Mouse (Mus musculus) intestine, embryonic 14.5 days (tissue): Measurements from ENCODE around the gene Polr3g. TPM values are rescaled to one million over a fixed set of nuclear protein-coding genes. Genes with fewer than 3 reads are reported as not detected.
A peak's percentile ranks its signal among the peaks of the same experiment; 100 is the strongest.
"Not testable (repeated sequence)": the region's sequence is repeated elsewhere in the genome, so short reads cannot be mapped to it uniquely, and the experiment has no call there.

Experiments used
- ATAC-seq: fragments of 200-750 bp; cut with Nextera tagmentation; replicated peaks from 2 replicates; pipeline ENCODE4 v1.8.0; 2017; ENCODE audit warnings: low read depth, moderate number of reproducible peaks, moderate TSS enrichment, moderate library complexity; ENCODE audit not compliant: low FRiP score, low TSS enrichment
- DNase-seq: peaks from one replicate; pipeline ENCODE4 v3.0.0-alpha.2; 2018; ENCODE audit warnings: low spot score
- H3K27ac ChIP-seq: fragments of 300-500 bp; sonication (generic); 2 replicates; pipeline ENCODE4 v1.5.1; 2014; ENCODE audit warnings: low read depth, mild to moderate bottlenecking, control low read depth
- H3K27me3 ChIP-seq: fragments of 300-500 bp; sonication (generic); replicated peaks from 2 replicates; pipeline ENCODE4 v1.6.1; 2014; ENCODE audit warnings: low read length, control low read depth; ENCODE audit not compliant: control insufficient read depth, insufficient read depth
- H3K36me3 ChIP-seq: fragments of 300-500 bp; sonication (generic); 2 replicates; pipeline ENCODE4 v1.6.1; 2014; ENCODE audit warnings: low read length, control low read depth; ENCODE audit not compliant: control insufficient read depth, insufficient read depth
- H3K4me1 ChIP-seq: fragments of 300-500 bp; sonication (generic); replicated peaks from 2 replicates; pipeline ENCODE4 v1.6.1; 2014; ENCODE audit warnings: low read length, control low read depth, mixed read lengths; ENCODE audit not compliant: control insufficient read depth, insufficient read depth
- H3K4me2 ChIP-seq: fragments of 300-500 bp; sonication (generic); 2 replicates; pipeline ENCODE4 v1.6.1; 2014; ENCODE audit warnings: low read length
- H3K4me3 ChIP-seq: fragments of 300-500 bp; sonication (generic); 2 replicates; pipeline ENCODE4 v1.5.1; 2014; ENCODE audit warnings: low read depth, low read length, control low read depth, mixed read lengths
- H3K9ac ChIP-seq: fragments of 300-500 bp; sonication (generic); 2 replicates; pipeline ENCODE4 v1.6.1; 2014; ENCODE audit warnings: mild to moderate bottlenecking, low read length
- H3K9me3 ChIP-seq: fragments of 300-500 bp; sonication (generic); 2 replicates; pipeline ENCODE4 v1.6.1; 2016; ENCODE audit warnings: low read length, control low read depth; ENCODE audit not compliant: control insufficient read depth
- WGBS: fragments of 180-500 bp; shearing (Covaris S2); extraction: QIAGEN DNeasy Blood & Tissue Kit; methylation state at CpG from one replicate; pipeline ENCODE4 v1.1.7; 2014; 5-methylcytosine and 5-hydroxymethylcytosine counted together
- polyA plus RNA-seq: library from polyadenylated mRNA; unstranded; fragments of >200 nt; fragmentation: Nextera tagmentation; extraction: Ambion mirVana; gene quantifications from 2 replicates; pipeline ENCODE4 v1.2.1, GENCODE M21; 2014

Polr3g gene
- polyA plus RNA-seq, 1 experiment from 2014 or later: 16.1 TPM

DNA sequence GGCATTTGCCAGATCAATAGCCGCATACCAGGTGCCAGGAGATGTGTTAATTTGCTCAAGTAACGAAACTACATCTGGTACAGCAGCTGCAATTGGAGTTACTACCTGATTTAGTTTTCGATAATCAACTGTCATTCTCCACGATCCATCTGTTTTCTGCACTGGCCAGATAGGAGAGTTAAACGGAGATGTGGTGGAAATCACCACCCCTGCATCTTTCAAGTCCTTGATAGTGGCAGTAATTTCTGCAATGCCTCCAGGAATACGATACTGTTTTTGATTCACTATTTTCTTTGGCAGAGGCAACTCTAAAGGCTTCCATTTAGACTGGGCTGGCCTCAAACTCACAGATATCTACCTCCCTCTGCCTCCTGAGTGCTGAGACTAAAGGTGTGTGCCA lies 60.4 kb downstream of the Polr3g start:
- H3K27me3 ChIP-seq, H3K36me3 ChIP-seq, ATAC-seq, H3K4me1 ChIP-seq, H3K9me3 ChIP-seq, DNase-seq, H3K9ac ChIP-seq, H3K4me3 ChIP-seq, H3K4me2 ChIP-seq, H3K27ac ChIP-seq: not testable (repeated sequence)
- 74% methylated on average over 4 of the region's 6 CpGs for WGBS

DNA sequence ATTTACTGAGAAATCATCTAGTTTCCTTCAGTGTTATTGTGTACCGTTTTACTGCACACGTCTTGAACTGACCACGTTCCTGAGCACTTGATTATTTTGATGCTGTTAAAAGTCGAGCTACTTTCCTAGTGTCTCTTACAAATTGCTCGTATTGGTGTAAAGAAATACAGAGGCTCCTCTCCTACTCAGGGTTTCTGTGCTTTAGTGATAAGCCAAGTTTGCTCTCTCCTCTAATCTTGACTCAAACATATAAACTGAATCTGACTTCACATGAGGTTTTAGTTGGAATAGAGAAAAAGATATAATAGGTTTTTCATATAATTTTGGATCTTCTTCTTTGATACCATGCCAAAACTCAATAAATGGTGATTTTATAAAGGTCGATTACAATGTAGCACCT lies 64.5 kb downstream of the Polr3g start:
- no peak overlapping the region for H3K4me2 ChIP-seq
- no peak for DNase-seq
- no peak overlapping the region for H3K27ac ChIP-seq
- no peak overlapping the region for H3K4me3 ChIP-seq
- H3K9ac ChIP-seq: no peak overlapping the region
- no peaks in the 10 kb centered on the region for H3K27me3 ChIP-seq
- no peaks in the 10 kb centered on the region for H3K9me3 ChIP-seq
- ATAC-seq: no peak
- WGBS: 87% methylated on average over 6 of the region's 6 CpGs
- H3K4me1 ChIP-seq: peaks cover 3% of the 10 kb centered on the region; the same call in 1 of the 2 replicates
- H3K36me3 ChIP-seq: no peaks in the 10 kb centered on the region

DNA sequence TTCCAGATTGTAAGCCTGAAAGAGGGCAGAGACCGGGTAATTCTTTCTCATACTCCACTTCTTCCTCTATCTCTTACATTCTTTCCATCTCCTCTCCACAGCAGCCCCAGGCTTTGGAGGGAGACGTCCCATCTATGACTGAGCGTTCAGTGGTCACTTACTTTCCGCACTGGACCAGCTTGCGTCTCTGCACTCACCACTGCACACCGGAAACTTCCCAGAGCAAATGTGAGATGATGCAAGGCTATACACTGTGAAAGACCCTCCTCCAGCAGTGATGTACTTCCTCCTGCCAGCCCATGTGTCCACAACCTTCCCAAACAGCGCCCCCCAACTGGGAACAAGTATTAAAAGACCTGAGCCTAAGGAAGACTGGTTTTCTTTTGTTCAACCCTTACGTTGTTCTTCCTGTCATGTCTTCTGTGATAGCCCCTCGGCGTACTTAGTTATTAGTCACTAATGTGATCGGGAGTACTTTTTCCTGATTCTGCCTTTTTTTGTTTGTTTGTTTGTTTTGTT lies 66.7 kb downstream of the Polr3g start:
- WGBS: 92% methylated on average over 11 of the region's 11 CpGs
- Histone ChIP-seq H3K36me3 (no peaks in the 10 kb centered on the region), H3K9ac (no peak overlapping the region), H3K4me2 (no peak overlapping the region), H3K4me1 (peaks cover 10% of the 10 kb centered on the region; the same call in 1 of the 2 replicates), H3K4me3 (no peak overlapping the region), H3K27ac (no peak overlapping the region), H3K9me3 (no peaks in the 10 kb centered on the region), H3K27me3 (no peaks in the 10 kb centered on the region)
- no peak for ATAC-seq
- DNase-seq: no peak

DNA sequence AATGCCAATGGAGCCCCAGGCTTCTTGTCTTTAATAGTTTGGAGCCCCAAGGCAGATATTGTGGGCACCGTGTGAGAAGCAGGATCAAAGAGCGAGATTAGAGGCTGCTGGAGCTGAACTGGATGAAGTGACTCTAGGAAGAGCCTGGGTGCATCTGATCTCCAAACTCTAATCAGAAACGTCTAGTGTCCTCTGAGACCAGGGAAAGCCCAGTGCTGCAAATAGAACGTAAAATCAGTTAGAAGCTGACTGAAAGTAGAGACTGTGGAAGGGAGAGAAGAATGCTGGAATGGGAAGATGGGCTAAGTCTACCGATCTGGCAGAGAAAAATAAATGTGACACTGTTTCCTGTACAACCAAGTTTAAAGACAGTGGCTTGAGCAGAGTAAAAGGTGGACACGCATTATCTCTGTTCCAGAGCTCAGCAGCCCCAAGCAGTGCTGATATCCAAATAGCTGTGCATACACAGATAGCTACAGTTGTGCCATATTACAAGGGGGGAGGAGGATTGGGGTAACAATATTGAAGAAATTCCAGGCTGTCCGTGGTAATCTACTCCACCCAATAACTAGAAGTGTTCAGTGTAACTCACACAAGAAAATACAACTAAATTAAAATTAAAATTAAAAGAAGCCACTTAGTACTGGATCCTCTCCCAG lies 68.2 kb downstream of the Polr3g start:
- H3K36me3 ChIP-seq: no peaks in the 10 kb centered on the region
- H3K4me2 ChIP-seq: no peak overlapping the region
- no peak overlapping the region for H3K9ac ChIP-seq
- ATAC-seq (no peak), DNase-seq (no peak)
- H3K27ac ChIP-seq: no peak overlapping the region
- no peak overlapping the region for H3K4me3 ChIP-seq
- peaks cover 10% of the 10 kb centered on the region; the same call in 1 of the 2 replicates for H3K4me1 ChIP-seq
- H3K9me3 ChIP-seq: no peaks in the 10 kb centered on the region
- 63% methylated on average over 7 of the region's 7 CpGs for whole genome bisulfite sequencing
- H3K27me3 ChIP-seq: no peaks in the 10 kb centered on the region

DNA sequence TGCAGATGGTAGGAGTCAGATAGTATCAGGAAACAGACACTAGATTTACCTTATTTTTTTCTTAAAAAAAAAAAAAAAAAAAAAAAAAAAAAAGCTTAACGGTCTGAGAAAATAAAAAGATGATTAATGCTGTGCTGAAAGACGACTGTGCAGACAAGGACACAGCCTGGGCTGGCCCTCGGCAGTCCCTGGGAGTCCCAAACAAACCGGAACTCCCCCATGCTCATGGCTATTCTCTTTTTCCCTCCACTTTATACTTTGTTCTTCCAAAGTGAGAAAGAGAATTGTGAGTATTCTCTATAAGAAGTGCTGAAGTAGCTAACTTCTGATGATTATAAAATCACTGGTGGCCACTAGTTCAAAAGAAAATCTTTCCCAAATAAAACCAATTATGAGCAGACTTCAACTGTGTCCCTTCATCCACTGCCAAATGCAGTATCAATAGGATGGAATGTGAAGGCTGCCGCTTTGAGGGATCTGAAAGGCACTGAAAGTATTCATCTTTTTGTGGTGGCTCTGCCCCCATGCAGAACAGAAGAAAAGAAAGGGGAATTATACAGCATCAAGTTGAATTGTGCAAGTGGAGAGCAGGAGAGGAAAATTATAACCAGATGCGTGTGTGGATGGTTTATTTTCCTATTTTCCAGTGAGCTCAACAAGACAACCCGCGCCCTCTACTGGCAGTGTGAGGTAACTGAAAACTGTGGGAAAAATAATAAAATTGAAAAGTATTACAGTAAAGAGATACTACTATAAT lies 69.3 kb downstream of the Polr3g start:
- WGBS: 20% methylated on average over 8 of the region's 8 CpGs

DNA sequence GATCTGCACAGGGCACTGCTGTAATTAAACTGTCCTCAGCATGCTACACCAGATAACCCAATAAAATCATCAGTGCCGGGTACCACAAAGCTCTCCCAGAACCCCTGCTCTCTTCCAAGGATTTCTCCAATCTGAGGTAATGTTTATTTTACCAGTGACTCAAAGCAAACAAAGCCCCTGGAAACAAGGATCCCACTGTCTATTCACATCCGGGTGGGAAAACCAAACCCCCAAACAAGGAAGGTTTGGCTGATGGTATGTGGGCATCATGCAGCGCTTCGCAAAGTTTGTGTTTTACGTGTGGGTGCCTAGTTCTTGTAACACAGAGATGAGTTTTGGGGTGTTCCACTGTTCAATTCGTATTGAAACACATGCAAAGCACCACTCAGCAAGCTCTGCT lies 69.9 kb downstream of the Polr3g start:
- Histone ChIP-seq H3K4me3 (no peak overlapping the region), H3K27ac (no peak overlapping the region), H3K9ac (no peak overlapping the region), H3K4me1 (peaks cover 10% of the 10 kb centered on the region; the same call in 1 of the 2 replicates), H3K36me3 (no peaks in the 10 kb centered on the region), H3K27me3 (no peaks in the 10 kb centered on the region), H3K4me2 (0 out of 2 replicates have a peak overlapping the region, but pooled peaks have one; percentile 20), H3K9me3 (no peaks in the 10 kb centered on the region)
- 25% methylated on average over 6 of the region's 6 CpGs for WGBS
- DNase-seq (no peak), ATAC-seq (peak; percentile 72)

More for the DNA sequence above, 69.3 kb downstream of the Polr3g start:
- H3K36me3 ChIP-seq: no peaks in the 10 kb centered on the region
- no peak overlapping the region for H3K9ac ChIP-seq
- no peaks in the 10 kb centered on the region for H3K9me3 ChIP-seq
- ATAC-seq (0 out of 2 replicates have a peak, but pooled peaks have one; percentile 48), DNase-seq (peak; percentile 73)
- H3K27ac ChIP-seq: no peak overlapping the region
- H3K4me1 ChIP-seq: peaks cover 10% of the 10 kb centered on the region; the same call in 1 of the 2 replicates
- peak overlapping the region; percentile 20; the same call in 1 of the 2 replicates for H3K4me2 ChIP-seq
- H3K4me3 ChIP-seq: no peak overlapping the region
- no peaks in the 10 kb centered on the region for H3K27me3 ChIP-seq

DNA sequence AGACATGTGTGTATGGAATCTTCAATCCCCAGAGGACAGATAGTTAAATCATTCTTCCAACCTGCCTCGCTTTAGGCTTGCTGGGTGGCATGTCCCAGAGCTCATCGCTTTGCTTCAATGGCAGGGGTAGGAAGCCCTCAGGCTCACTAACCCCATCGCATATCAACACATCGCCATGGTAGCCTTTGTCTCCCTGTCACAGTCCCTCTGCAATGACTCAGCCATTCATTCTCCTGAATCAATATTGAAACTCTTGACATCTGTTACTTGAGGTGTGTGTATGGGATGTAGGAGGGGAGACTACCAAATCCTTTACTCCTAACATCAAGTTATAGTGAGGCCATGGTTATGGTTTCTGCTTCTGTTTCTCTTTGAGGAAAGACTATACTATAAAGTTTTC lies 71.2 kb downstream of the Polr3g start:
- Histone ChIP-seq H3K9me3 (no peaks in the 10 kb centered on the region), H3K36me3 (no peaks in the 10 kb centered on the region), H3K27ac (no peak overlapping the region), H3K4me1 (peaks cover 10% of the 10 kb centered on the region; the same call in 1 of the 2 replicates), H3K27me3 (no peaks in the 10 kb centered on the region), H3K4me2 (no peak overlapping the region), H3K4me3 (no peak overlapping the region), H3K9ac (no peak overlapping the region)
- WGBS: 44% methylated on average over 4 of the region's 4 CpGs
- ATAC-seq: no peak
- no peak for DNase-seq

DNA sequence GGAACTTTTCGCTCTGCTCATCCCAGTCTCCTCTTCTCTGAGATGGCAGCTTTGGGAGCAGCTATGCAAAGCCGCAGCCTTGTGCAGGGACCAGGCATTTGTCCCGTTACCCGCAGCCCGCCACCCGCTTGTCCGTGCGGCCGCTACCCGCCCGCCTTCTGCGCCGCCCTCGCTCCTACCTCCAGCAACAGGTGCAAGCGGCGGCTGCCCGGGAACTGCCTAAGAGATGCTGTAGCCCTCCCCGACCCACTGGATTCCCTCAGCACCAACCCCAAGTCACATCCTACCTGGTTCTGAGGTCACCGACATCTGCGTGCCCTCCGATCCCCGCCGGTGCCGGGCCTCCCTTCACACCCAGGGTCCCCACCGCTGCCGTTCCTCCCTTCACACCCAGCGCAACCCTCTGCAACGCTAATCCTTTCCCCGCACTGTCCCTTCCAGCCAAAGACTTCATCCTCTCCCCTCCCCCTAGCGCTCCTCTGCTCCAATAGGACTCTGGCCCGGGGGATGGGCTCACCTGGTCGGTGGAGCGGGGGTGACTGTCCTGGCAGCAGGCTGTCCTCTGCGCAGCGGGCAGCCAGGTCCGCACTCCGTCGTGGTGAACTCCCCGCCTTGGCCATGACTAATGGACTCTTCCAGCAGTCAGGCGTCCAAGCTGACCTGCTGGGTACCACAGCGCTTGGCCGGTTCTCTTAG lies 77.9 kb downstream of the Polr3g start, which contains the start of gene Adgrv1:
Gene Adgrv1 (minus strand): TSS at position 435 of the 696 bp plus-strand sequence.
- 1% methylated on average over 42 of the region's 42 CpGs for WGBS
- peak within 1 kb of the TSS; percentile 68 for H3K4me2 ChIP-seq
- ATAC-seq: peak; percentile 100
- H3K36me3 ChIP-seq: no peaks in the 10 kb centered on the region
- peak; percentile 75 for DNase-seq
- peak within 1 kb of the TSS; percentile 34 for H3K4me3 ChIP-seq
- H3K9me3 ChIP-seq: no peaks in the 10 kb centered on the region
- H3K4me1 ChIP-seq: no peaks in the 10 kb centered on the region
- no peak within 1 kb of the TSS for H3K27ac ChIP-seq
- peaks cover 20% of the 10 kb centered on the region for H3K27me3 ChIP-seq
- no peak within 1 kb of the TSS for H3K9ac ChIP-seq
